In the genomic region with DNA sequence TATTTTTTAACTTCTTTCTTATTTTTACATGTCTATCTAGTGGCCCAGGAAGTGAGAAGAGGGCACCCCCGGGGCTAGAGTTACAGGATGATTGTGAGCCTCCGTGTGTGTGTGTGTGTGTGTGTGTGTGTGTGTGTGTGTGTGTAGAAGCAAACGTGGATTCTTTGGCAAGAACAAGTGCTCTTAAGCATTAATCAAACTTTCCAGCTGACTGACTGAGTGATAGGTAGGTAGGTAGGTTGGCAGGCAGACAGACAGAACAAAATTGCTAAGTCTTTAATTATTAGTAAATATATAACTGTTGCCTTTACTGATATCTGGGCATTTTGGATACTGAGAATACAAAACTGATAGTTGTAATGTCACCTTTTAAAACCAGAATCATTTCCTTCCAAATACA, we compare ENCODE assay signal across 27 mouse cellular contexts. TPM values are rescaled to one million over a fixed set of nuclear protein-coding genes. Genes with fewer than 3 reads are reported as not detected.
DNase-seq lines count a peak whose midpoint lies in the region; ATAC-seq and TF ChIP-seq lines count a peak whose summit lies in the region.
"Had no signal": no experiment of that assay in that cellular context is flagged by ENCODE, and none has a peak within 500 bp of the region (broad histone marks: within the 10 kb centered on the region; RNA-seq: fewer than 3 reads in every experiment).

No protein-coding gene starts in this region.

- 49% methylated on average over 3 of the region's 3 CpGs for WGBS in liver, embryonic 13.5 days (ENCODE audit: insufficient replicate concordance)
- WGBS in liver, embryonic 12.5 days (ENCODE audit: insufficient replicate concordance): 50% methylated on average over 3 of the region's 3 CpGs

- TF ChIP-seq EP300 in MEL (IDR thresholded peaks at IDR 0.05; ENCODE audit: low read depth in 1 of 2, low read length in 2 of 2): no peak

- no peak for TF ChIP-seq RAD21 in MEL (IDR thresholded peaks at IDR 0.05; ENCODE audit: low read depth, low read length)

- H3K9me3 ChIP-seq in liver, embryonic 13.5 days (replicated peaks): no peaks in the 10 kb centered on the region
- H3K9me3 ChIP-seq in liver, embryonic 12.5 days (replicated peaks): no peaks in the 10 kb centered on the region
- H3K9me3 ChIP-seq in MEL (replicated peaks; ENCODE audit: insufficient read depth, low read length): no peaks in the 10 kb centered on the region
- H3K9me3 ChIP-seq: embryonic facial prominence, embryonic 12.5 days; embryonic facial prominence, embryonic 15.5 days; G1E; heart, embryonic 12.5 days; heart, embryonic 15.5 days had no signal

- no peak for ATAC-seq in liver, embryonic 13.5 days (ENCODE audit: low read depth)
- ATAC-seq in liver, embryonic 12.5 days: no peak
- ATAC-seq: forebrain, embryonic 14.5 days; forebrain, postnatal 0 days; hindbrain, postnatal 0 days had no signal

- peaks cover 64% of the 10 kb centered on the region for H3K79me2 ChIP-seq in MEL (ENCODE audit: control insufficient read depth, insufficient read depth, low read length, poor library complexity)

- H3K27me3 ChIP-seq in liver, embryonic 13.5 days: no peaks in the 10 kb centered on the region
- H3K27me3 ChIP-seq in liver, embryonic 12.5 days (replicated peaks): no peaks in the 10 kb centered on the region
- no peaks in the 10 kb centered on the region for H3K27me3 ChIP-seq in MEL (ENCODE audit: control insufficient read depth in 1 of 2, insufficient read depth in 2 of 2, low read length in 2 of 2)
- H3K27me3 ChIP-seq: CH12.LX; embryonic facial prominence, embryonic 12.5 days; embryonic facial prominence, embryonic 15.5 days; heart, embryonic 12.5 days; heart, embryonic 15.5 days had no signal

- peaks cover 12% of the 10 kb centered on the region for H3K36me3 ChIP-seq in liver, embryonic 13.5 days
- peaks cover 18% of the 10 kb centered on the region for H3K36me3 ChIP-seq in liver, embryonic 12.5 days
- H3K36me3 ChIP-seq in MEL (ENCODE audit: control insufficient read depth in 1 of 2, insufficient read depth in 2 of 2, low read length in 2 of 2): peaks cover 20 to 61% of the 10 kb centered on the region in 2 experiments
- H3K36me3 ChIP-seq: embryonic facial prominence, embryonic 12.5 days; heart, embryonic 12.5 days; heart, embryonic 15.5 days had no signal

- H3K4me3 ChIP-seq in liver, embryonic 13.5 days (replicated peaks): no peak overlapping the region
- H3K4me3 ChIP-seq in liver, embryonic 12.5 days: no peak overlapping the region
- H3K4me3 ChIP-seq in MEL (ENCODE audit: control insufficient read depth in 1 of 2, insufficient read depth in 1 of 2, low read depth in 2 of 2, low read length in 2 of 2): no peak overlapping the region
- H3K4me3 ChIP-seq: embryonic facial prominence, embryonic 12.5 days; embryonic facial prominence, embryonic 15.5 days; gastrocnemius, adult 2 months; heart, embryonic 12.5 days; heart, embryonic 15.5 days had no signal

- no peak for TF ChIP-seq POLR2A in MEL (IDR thresholded peaks at IDR 0.05; ENCODE audit: control insufficient read depth in 1 of 2, insufficient read depth in 1 of 2, low read depth in 1 of 2, low read length in 2 of 2, poor library complexity in 1 of 2)

- peak overlapping the region; percentile 34; the same call in 1 of the 2 replicates for H3K27ac ChIP-seq in liver, embryonic 13.5 days
- no peak overlapping the region for H3K27ac ChIP-seq in liver, embryonic 12.5 days
- H3K27ac ChIP-seq in MEL (ENCODE audit: control insufficient read depth, low read depth, low read length): no peak overlapping the region
- H3K27ac ChIP-seq: embryonic facial prominence, embryonic 12.5 days; embryonic facial prominence, embryonic 15.5 days; gastrocnemius, adult 2 months; heart, embryonic 15.5 days; hindbrain, embryonic 14.5 days; hindbrain, postnatal 0 days had no signal

- peak; percentile 46 for DNase-seq in kidney, adult 9 months
- DNase-seq in kidney, postnatal 14 days: no peak
- DNase-seq in liver, embryonic 13.5 days: no peak
- DNase-seq in MEL (ENCODE audit: low read depth, low spot score): no peak
- DNase-seq in right cerebral cortex, postnatal 36 days (ENCODE audit: low spot score in 2 of 2): no peak
- DNase-seq: adrenal gland, adult 2 months; adrenal gland, postnatal 14 days; cerebellum, adult 11 months; cerebellum, adult 2 months; cerebellum, adult 9-11 months; cerebellum, postnatal 25 days; forebrain, postnatal 0 days; gastrocnemius, adult 2 months; gastrocnemius, postnatal 14 days; heart, adult 18-20 months; heart, postnatal 10 days; heart, postnatal 4 days had no signal

- no peak overlapping the region for H3K9ac ChIP-seq in liver, embryonic 13.5 days
- H3K9ac ChIP-seq in liver, embryonic 12.5 days: no peak overlapping the region
- H3K9ac ChIP-seq in MEL (ENCODE audit: control insufficient read depth, low read depth, low read length, poor library complexity, severe bottlenecking): no peak overlapping the region
- H3K9ac ChIP-seq: embryonic facial prominence, embryonic 12.5 days; embryonic facial prominence, embryonic 15.5 days; forebrain, postnatal 0 days; heart, embryonic 12.5 days; heart, embryonic 15.5 days; hindbrain, embryonic 14.5 days had no signal

- no peak for TF ChIP-seq CTCF in MEL (IDR thresholded peaks at IDR 0.05 in 2 of 3, conservative IDR thresholded peaks at IDR 0.05 in 1 of 3; ENCODE audit: control insufficient read depth in 1 of 3, insufficient read depth in 1 of 3, low read depth in 2 of 3, low read length in 3 of 3, poor library complexity in 1 of 3, severe bottlenecking in 1 of 3)

- peaks cover 85% of the 10 kb centered on the region for H3K4me1 ChIP-seq in liver, embryonic 13.5 days (replicated peaks)
- H3K4me1 ChIP-seq in liver, embryonic 12.5 days: peaks cover 73% of the 10 kb centered on the region
- H3K4me1 ChIP-seq in MEL (ENCODE audit: control insufficient read depth in 1 of 2, insufficient read depth in 2 of 2, low read length in 2 of 2): peaks cover 37 to 55% of the 10 kb centered on the region in 2 experiments
- H3K4me1 ChIP-seq: embryonic facial prominence, embryonic 12.5 days had no signal

- no peak overlapping the region for H3K4me2 ChIP-seq in liver, embryonic 13.5 days
- H3K4me2 ChIP-seq in liver, embryonic 12.5 days: no peak overlapping the region
- H3K4me2 ChIP-seq: embryonic facial prominence, embryonic 12.5 days; embryonic facial prominence, embryonic 15.5 days; heart, embryonic 12.5 days; heart, embryonic 15.5 days; hindbrain, embryonic 14.5 days had no signal

TF ChIP-seq in MEL, 35 proteins besides CTCF, POLR2A, EP300 and RAD21:
- TF ChIP-seq CHD1 (IDR thresholded peaks at IDR 0.05; ENCODE audit: low read depth, low read length) (no peak), TBP (IDR thresholded peaks at IDR 0.05; ENCODE audit: low read depth, low read length) (no peak), ETS1 (IDR thresholded peaks at IDR 0.05; ENCODE audit: low read depth, low read length) (peak; percentile 19; the same call in 1 of the 2 replicates)

RNA-seq across cellular contexts. Expression of a gene that starts 20.9 kb away (rescaled TPM):
- polyA plus RNA-seq in liver, embryonic 13.5 days (2015; fragmentation: Nextera tagmentation; extraction: Ambion mirVana): 108 and 111 TPM in 2 replicates
- 97.7 and 98.5 TPM in 2 replicates for polyA plus RNA-seq in liver, embryonic 12.5 days (2016; fragmentation: Nextera tagmentation; extraction: Ambion mirVana)
- total RNA-seq in MEL (2012; rRNA removed): 68.8 and 75.3 TPM in 2 replicates
- polyA plus RNA-seq in MEL (2012; ENCODE audit: insufficient read depth in 1 of 2, insufficient read length in 2 of 2, low read depth in 1 of 2, low replicate concordance in 2 of 2, missing spikeins in 1 of 2): 10 to 100 TPM in 1 of 2 experiments, not detected in 1; 63.1 TPM

RNA-seq across cellular contexts. Expression of a gene that starts 49.3 kb away (rescaled TPM):
- 198 and 225 TPM in 2 replicates for polyA plus RNA-seq in liver, embryonic 13.5 days (2015; fragmentation: Nextera tagmentation; extraction: Ambion mirVana)
- 204 and 209 TPM in 2 replicates for polyA plus RNA-seq in liver, embryonic 12.5 days (2016; fragmentation: Nextera tagmentation; extraction: Ambion mirVana)
- total RNA-seq in MEL (2012; rRNA removed): 113 and 121 TPM in 2 replicates
- polyA plus RNA-seq in MEL (2012; ENCODE audit: insufficient read depth in 1 of 2, insufficient read length in 2 of 2, low read depth in 1 of 2, low replicate concordance in 2 of 2, missing spikeins in 1 of 2): 100 to 1,000 TPM in 1 of 2 experiments, not detected in 1; 192 TPM
